In genomic region chr17:50419966-50420365, GRCm38 (mm10) we compare ENCODE assay signal across 9 mouse cellular contexts.
DNase-seq lines count a peak whose midpoint lies in the region; ATAC-seq lines count a peak whose summit lies in the region.
"Had no signal": no experiment of that assay in that cellular context is flagged by ENCODE, and none has a peak within 500 bp of the region (broad histone marks: within the 10 kb centered on the region; RNA-seq: fewer than 3 reads in every experiment).

No protein-coding gene starts in this region.

- WGBS in hindbrain, embryonic 15.5 days, result 89% methylated on average over 11 of the region's 12 CpGs
- 94% methylated on average over 12 of the region's 12 CpGs for WGBS in hindbrain, embryonic 10.5 days
- 90% methylated on average over 10 of the region's 12 CpGs for WGBS in forebrain, embryonic 10.5 days
- 80% methylated on average over 11 of the region's 12 CpGs for WGBS in liver, embryonic 13.5 days (ENCODE audit: insufficient replicate concordance)

- H3K9me3 ChIP-seq in hindbrain, embryonic 15.5 days, result no peaks in the 10 kb centered on the region
- peaks cover 14% of the 10 kb centered on the region; the same call in 1 of the 2 replicates for H3K9me3 ChIP-seq in hindbrain, embryonic 10.5 days
- H3K9me3 ChIP-seq in forebrain, embryonic 10.5 days, result peaks cover 17% of the 10 kb centered on the region; the same call in 1 of the 2 replicates
- peaks cover 6% of the 10 kb centered on the region; the same call in 1 of the 2 replicates for H3K9me3 ChIP-seq in liver, embryonic 13.5 days (replicated peaks)

- no peak overlapping the region for H3K27ac ChIP-seq in hindbrain, embryonic 15.5 days (replicated peaks)
- H3K27ac ChIP-seq in hindbrain, embryonic 10.5 days, result no peak overlapping the region
- 0 out of 2 replicates have a peak overlapping the region, but pooled peaks have one; percentile 44 for H3K27ac ChIP-seq in forebrain, embryonic 10.5 days
- H3K27ac ChIP-seq in liver, embryonic 13.5 days, result 0 out of 2 replicates have a peak overlapping the region, but pooled peaks have one; percentile 18

- ATAC-seq in hindbrain, embryonic 15.5 days (ENCODE audit: low FRiP score, low read depth), result peak; percentile 69; the same call in 1 of the 2 replicates
- peak; percentile 91 for ATAC-seq in liver, embryonic 13.5 days (ENCODE audit: low read depth)

- no peaks in the 10 kb centered on the region for H3K4me1 ChIP-seq in hindbrain, embryonic 15.5 days (replicated peaks)
- H3K4me1 ChIP-seq in hindbrain, embryonic 10.5 days (replicated peaks), result no peaks in the 10 kb centered on the region
- H3K4me1 ChIP-seq in forebrain, embryonic 10.5 days, result no peaks in the 10 kb centered on the region
- H3K4me1 ChIP-seq in liver, embryonic 13.5 days (replicated peaks), result peaks cover 34% of the 10 kb centered on the region

- no peak for DNase-seq in hindbrain, embryonic 10.5 days (ENCODE audit: low spot score)
- peak; percentile 49 for DNase-seq in NIH3T3 (ENCODE audit: low read depth)
- DNase-seq in forebrain, embryonic 10.5 days (ENCODE audit: extremely low spot score, low spot score), result no peak
- DNase-seq in liver, embryonic 13.5 days, result no peak
- no peak for DNase-seq in right cerebral cortex, adult 2 months (ENCODE audit: low spot score in 2 of 2)
- DNase-seq in frontal cortex, postnatal 10 days (ENCODE audit: low spot score in 2 of 2), result no peak
- DNase-seq in ovary, adult 18-20 months (ENCODE audit: low spot score), result no peak

- no peaks in the 10 kb centered on the region for H3K36me3 ChIP-seq in hindbrain, embryonic 15.5 days
- no peaks in the 10 kb centered on the region for H3K36me3 ChIP-seq in hindbrain, embryonic 10.5 days
- H3K36me3 ChIP-seq in forebrain, embryonic 10.5 days (replicated peaks), result no peaks in the 10 kb centered on the region
- no peaks in the 10 kb centered on the region for H3K36me3 ChIP-seq in liver, embryonic 13.5 days

- H3K9ac ChIP-seq in hindbrain, embryonic 15.5 days, result no peak overlapping the region
- H3K9ac ChIP-seq in liver, embryonic 13.5 days, result no peak overlapping the region

- H3K4me2 ChIP-seq in hindbrain, embryonic 15.5 days, result no peak overlapping the region
- H3K4me2 ChIP-seq in liver, embryonic 13.5 days, result no peak overlapping the region

- no peaks in the 10 kb centered on the region for H3K27me3 ChIP-seq in hindbrain, embryonic 15.5 days
- no peaks in the 10 kb centered on the region for H3K27me3 ChIP-seq in hindbrain, embryonic 10.5 days (ENCODE audit: insufficient read depth, poor library complexity, severe bottlenecking)
- H3K27me3 ChIP-seq in forebrain, embryonic 10.5 days (ENCODE audit: poor library complexity, severe bottlenecking), result no peaks in the 10 kb centered on the region
- no peaks in the 10 kb centered on the region for H3K27me3 ChIP-seq in liver, embryonic 13.5 days
- H3K27me3 ChIP-seq: megakaryocyte, embryonic 14.5 days had no signal

- H3K4me3 ChIP-seq in hindbrain, embryonic 15.5 days, result no peak overlapping the region
- no peak overlapping the region for H3K4me3 ChIP-seq in hindbrain, embryonic 10.5 days
- no peak overlapping the region for H3K4me3 ChIP-seq in forebrain, embryonic 10.5 days
- H3K4me3 ChIP-seq in liver, embryonic 13.5 days (replicated peaks), result no peak overlapping the region
- H3K4me3 ChIP-seq: megakaryocyte, embryonic 14.5 days had no signal

Comparison
In these comparisons a context has a peak if more than half of its experiments do, and no peak if none do; other contexts are left out.
1. H3K27ac ChIP-seq: peak in forebrain, embryonic 10.5 days (single experiment) and liver, embryonic 13.5 days (single experiment); none in hindbrain, embryonic 15.5 days (single experiment) and hindbrain, embryonic 10.5 days (single experiment).